Mouse (Mus musculus): ENCODE measurements around the gene Ehmt1.

GRCm38 (mm10) chr2:24910481-24910880 is 8.9 kb downstream of the Ehmt1 start:
- TF ChIP-seq POLR2A (IDR thresholded peaks at IDR 0.05; ENCODE audit: low read depth, low read length), result no peak
- TF ChIP-seq CTCF (IDR thresholded peaks at IDR 0.05; ENCODE audit: extremely low read depth, insufficient read length, insufficient replicate concordance, low read depth, low read length), result no peak

Data from small intestine, adult 2 months (tissue).